Mouse (Mus musculus) T-helper 2 cell (primary cell): Measurements from ENCODE around the gene 1600014C23Rik.

ENCODE experiments used
- in situ Hi-C: fragments of 300-600 bp; cut with MboI, MseI; formaldehyde crosslinking; loops from one replicate; pipeline ENCODE4 v1.15.1; 2025; ENCODE audit warnings: high pct_unique_total_duplicates

The 1600014C23Rik gene

GRCm38 (mm10) chr17:45733735-45734301 lies at the start of gene 1600014C23Rik:
TSS of gene 1600014C23Rik (minus strand) at chr17:45733844.
- in situ Hi-C loops = no loop called here

DNA sequence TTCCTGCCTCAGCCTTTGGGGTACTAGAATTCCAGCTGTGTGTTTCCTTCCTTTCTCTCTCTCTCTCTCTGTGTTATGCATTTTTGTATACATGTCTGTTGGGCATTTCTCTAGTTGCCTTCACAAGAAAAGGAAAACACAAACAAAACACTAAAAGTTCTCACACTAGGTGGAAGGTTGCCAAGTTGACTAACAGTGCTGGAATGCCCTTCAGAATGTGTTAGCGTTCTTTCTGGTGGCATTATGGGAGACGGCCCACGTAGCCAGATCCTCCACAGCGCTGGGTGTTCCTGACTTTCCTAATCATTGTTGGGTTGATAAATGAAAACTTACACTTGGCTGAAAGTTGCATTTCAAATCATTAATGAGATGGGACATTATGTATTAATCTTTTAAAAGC lies 44.8 kb upstream of the 1600014C23Rik start:
- in situ Hi-C loops = loop anchor here (10.0 kb wide), 1 partner anchor 64 kb away; no protein-coding TSS in a partner anchor

GRCm38 (mm10) chr17:45777431-45777830 lies 43.8 kb upstream of the 1600014C23Rik start:
- in situ Hi-C loops = loop anchor here (10.0 kb wide), 1 partner anchor 63 kb away; no protein-coding TSS in a partner anchor

GRCm38 (mm10) chr17:45776185-45776584 lies 42.5 kb upstream of the 1600014C23Rik start:
- in situ Hi-C loops = loop anchor here (10.0 kb wide), 1 partner anchor 61 kb away; no protein-coding TSS in a partner anchor

GRCm38 (mm10) chr17:45775468-45775867 lies 41.8 kb upstream of the 1600014C23Rik start:
- in situ Hi-C loops = loop anchor here (10.0 kb wide), 1 partner anchor 61 kb away; no protein-coding TSS in a partner anchor

DNA sequence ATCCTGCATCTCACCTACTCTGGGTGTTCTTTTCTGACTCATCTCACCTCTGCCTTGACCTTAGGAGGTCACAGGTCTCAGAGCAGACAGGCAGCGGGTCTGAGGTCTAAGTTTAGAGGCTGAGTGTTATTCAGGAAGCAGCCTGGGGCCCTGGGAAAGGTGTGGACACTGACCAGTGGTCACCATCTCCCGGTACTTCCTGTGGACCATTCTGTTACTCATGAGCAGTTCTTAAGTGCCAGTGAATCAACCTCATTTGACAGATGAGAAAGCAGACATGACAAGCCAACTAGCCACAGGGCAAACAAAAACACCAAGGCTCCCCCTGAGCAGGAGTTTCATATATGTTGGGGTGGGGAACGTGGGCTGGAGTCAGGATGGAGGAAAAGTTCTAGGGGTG lies 38.9 kb upstream of the 1600014C23Rik start:
- in situ Hi-C loops = loop anchor here (10.0 kb wide), 1 partner anchor 58 kb away; no protein-coding TSS in a partner anchor

- in situ Hi-C loops = loop anchor here (10.0 kb wide), 1 partner anchor 57 kb away; no protein-coding TSS in a partner anchor
Measured at GRCm38 (mm10) chr17:45772096-45772495, 38.5 kb upstream of the 1600014C23Rik start.

DNA sequence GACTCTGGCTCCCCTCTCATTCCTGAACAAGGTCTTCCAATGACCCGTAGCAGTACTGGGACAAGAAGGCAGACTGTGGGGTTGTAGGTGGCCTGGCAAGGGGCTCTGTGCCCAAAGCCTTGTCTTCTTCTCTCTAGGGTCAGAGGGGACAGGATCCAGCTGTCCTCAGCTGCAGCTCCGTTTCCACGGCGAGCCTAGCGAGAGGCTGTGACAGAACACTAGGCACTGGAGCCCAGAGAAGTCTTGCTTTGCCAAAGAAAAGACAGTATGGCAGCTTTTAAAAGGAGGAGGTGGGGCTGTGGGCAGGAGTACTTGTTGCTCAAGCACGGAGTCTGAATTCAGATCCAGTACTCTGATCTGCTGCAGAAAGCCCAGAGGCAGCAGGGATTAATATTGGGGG lies 36.8 kb upstream of the 1600014C23Rik start:
- in situ Hi-C loops = loop anchor here (10.0 kb wide), 1 partner anchor 56 kb away; no protein-coding TSS in a partner anchor

DNA sequence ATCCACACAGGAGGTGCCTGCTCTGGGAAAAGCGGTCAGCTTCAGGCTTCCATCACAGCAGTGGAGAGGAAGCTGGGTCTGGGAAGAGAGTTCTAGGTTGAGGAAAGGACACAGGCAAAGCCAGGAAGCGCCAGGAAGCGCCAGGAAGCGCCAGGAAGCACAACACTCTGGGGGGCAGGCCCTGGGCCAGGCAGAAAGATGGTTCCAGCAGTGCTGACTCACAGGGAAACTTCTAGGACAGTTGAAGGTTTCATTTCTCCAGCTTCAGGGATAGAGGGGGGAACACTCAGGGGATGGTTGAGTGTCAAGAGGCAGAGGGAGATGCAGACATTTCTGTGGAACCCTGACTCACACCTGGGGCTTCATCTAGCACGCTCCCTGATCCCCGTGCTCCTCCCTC lies 36.2 kb upstream of the 1600014C23Rik start:
- in situ Hi-C loops = loop anchor here (10.0 kb wide), 1 partner anchor 55 kb away; no protein-coding TSS in a partner anchor

GRCm38 (mm10) chr17:45767536-45768146 lies 34.0 kb upstream of the 1600014C23Rik start:
- in situ Hi-C loops = no loop called here

- in situ Hi-C loops = no loop called here
Measured at GRCm38 (mm10) chr17:45766735-45767535, 33.3 kb upstream of the 1600014C23Rik start.

- in situ Hi-C loops = no loop called here
Measured at GRCm38 (mm10) chr17:45765914-45766313, 32.3 kb upstream of the 1600014C23Rik start.

GRCm38 (mm10) chr17:45763188-45763587 lies 29.5 kb upstream of the 1600014C23Rik start:
- in situ Hi-C loops = no loop called here

- in situ Hi-C loops = no loop called here
Measured at GRCm38 (mm10) chr17:45761902-45762301, 28.3 kb upstream of the 1600014C23Rik start.

DNA sequence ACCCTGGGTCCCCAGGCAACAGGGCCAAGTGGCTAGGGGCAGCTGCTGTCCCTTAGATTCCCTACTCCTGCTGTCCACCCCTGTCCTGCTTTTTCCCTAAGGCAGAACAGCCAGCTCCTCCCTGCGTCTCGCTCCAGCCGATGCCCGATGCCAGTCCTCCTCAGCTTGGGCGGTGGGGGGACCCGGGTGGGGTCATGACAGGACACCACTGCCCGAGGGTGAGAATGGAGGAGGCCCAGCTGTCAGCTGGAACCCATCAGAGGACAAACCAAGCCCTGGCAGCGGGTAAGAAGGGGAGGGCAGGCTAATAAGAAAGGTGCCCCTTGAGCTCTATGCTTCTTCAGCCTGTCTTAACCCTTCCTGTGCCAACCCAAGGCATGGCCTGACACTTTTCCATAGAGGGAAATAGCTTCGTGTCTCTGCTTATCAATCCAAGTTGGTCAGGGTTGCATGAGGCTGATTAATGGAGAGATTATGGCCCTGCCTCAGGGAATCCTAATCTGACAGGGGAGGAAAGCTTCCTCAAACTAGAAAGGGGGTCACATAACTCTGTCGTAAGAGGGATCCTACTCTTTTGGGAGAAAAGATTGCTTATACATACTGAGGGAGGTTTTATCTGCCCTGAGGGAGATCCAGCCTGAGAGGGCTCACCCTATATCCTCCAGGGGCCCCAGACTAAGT lies 27.5 kb upstream of the 1600014C23Rik start:
- in situ Hi-C loops = no loop called here

DNA sequence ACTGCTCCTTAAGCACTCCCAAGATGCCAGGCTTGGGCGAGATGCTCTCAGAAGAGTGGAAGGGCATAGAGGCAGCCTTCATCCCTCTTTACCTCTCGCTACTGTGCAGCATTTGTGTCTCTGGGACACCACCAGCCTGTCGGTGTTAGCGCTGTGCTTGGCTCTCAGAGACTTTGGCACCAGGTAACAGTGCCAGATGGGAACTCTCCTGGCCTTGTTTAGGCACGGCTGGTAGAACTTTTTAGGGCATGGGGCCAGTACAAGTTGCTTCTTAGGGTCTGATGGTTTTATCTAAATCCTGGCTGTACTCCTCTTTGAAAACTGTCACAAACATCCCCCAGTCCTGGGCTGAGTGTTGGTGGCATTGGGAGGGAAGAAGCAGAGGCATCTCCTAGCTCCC lies 26.1 kb upstream of the 1600014C23Rik start:
- in situ Hi-C loops = no loop called here

DNA sequence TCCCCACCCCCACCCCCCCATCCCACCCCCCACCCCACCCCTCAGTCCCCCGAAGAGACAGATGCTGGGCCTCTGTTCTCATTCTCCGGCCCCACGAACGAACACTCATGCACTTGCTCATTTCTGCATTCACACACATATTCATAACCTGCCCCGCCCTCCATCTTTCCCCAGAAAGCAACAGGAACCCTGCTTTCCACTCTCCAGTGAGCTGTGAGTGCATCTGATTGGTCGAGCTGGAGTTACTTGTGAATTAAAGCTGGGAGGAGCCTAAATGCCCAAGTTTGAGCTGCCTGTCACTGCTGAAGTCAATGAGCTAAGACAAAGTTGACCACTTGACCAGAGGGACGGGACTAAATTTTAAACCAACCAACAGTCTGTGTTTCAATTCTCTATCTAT lies 25.2 kb upstream of the 1600014C23Rik start:
- in situ Hi-C loops = no loop called here

DNA sequence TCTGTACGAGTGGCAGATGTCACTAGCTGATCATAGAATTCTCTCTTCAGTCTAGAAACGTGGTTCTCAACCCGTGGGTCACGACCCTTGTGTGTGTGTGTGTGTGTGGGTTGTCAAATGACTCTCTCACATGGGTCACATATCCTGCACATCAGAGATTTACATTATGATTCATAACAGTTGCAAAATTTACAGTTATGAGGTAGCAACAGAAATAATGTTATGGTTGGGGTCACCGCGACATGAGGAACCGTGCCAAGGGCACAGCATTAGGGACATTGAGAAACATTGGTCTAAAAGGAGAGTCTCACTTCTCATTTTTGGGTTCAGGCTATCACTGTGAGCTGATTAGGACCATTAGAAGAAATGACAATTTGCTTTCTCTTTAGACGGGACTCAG lies 24.3 kb upstream of the 1600014C23Rik start:
- in situ Hi-C loops = no loop called here

DNA sequence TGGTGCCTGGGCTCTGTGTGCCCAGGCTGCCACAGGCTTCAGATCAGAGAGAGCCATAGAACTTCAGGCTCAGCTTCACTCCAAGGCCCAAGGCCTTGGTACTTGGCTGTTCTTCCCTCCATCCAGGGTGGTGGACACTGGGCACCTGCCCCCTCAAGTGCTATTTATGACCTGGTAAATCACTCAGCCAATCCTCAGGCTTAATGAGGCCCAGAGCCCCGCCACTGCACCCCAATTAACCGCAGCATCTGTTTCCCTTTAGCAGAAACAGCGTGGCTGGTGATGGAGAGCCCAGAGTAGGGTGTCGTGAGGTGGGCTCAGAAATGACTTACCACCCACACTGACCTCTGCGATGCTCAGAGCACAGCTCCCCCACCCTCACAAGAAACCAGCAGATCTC lies 23.2 kb upstream of the 1600014C23Rik start:
- in situ Hi-C loops = no loop called here

DNA sequence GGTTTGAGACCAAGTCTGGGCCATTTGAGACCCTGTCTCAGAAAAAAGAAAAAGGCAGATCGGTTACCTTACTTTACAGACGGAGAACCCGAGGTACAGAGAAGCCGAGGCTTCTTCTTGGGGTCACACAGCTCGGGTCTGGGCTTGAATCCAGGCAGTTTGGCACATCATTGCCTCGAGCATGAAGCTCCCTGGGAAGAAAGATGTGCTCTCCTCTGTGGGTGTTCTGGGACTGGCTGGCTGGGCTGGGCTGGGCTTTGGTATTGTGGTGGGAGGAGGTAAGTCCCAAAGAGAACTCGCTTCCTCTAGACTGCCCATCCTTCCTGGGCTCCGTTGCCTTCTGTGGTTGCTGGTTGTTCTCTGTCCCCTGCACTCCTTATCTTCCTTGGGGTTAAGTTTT lies 22.7 kb upstream of the 1600014C23Rik start:
- in situ Hi-C loops = no loop called here

GRCm38 (mm10) chr17:45754186-45754862 lies 20.7 kb upstream of the 1600014C23Rik start:
- in situ Hi-C loops = no loop called here
